Mouse (Mus musculus): Measurements from ENCODE around the gene Zbtb46. TPM values are rescaled to one million over a fixed set of nuclear protein-coding genes. Genes with fewer than 3 reads are reported as not detected.

The Zbtb46 gene
- polyA plus RNA-seq, 1 experiment from 2014 or later: 15.6 TPM

DNA sequence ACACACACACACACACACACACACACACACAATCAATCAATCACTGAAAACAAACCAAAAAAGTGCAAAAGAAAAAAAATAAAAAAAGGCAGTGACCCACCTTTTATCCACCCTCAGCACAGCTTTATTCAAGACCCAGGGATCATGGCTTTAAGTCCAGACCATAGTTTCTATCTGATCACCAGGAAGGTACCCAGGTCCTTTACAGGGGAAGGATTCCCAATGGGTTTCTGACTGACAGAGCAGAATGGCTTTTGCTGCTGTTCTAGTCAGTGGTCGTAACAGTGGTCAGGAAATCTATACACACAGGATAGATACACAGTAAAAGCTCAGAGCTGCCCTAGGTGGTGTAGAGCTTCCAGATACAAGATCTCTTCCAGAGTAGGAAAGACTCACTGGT, 26.5 kb upstream of the Zbtb46 start:
- no peak for ATAC-seq (replicated peaks; ENCODE audit: low FRiP score, low read depth)
- Histone ChIP-seq H3K27me3 (ENCODE audit: insufficient read depth, low read length) (no peaks in the 10 kb centered on the region), H3K36me3 (ENCODE audit: insufficient read depth, low read length) (no peaks in the 10 kb centered on the region), H3K27ac (peak overlapping the region; percentile 92), H3K4me3 (replicated peaks; ENCODE audit: low read depth, low read length) (no peak overlapping the region), H3K9me3 (replicated peaks; ENCODE audit: low read length) (no peaks in the 10 kb centered on the region), H3K9ac (ENCODE audit: low read depth, low read length) (no peak overlapping the region), H3K4me1 (replicated peaks; ENCODE audit: insufficient read depth, low read length) (peaks cover 30% of the 10 kb centered on the region), H3K4me2 (ENCODE audit: low read length) (no peak overlapping the region)
- peak; percentile 79 for DNase-seq (ENCODE audit: low spot score)
- TF ChIP-seq CTCF (IDR thresholded peaks at IDR 0.05; ENCODE audit: low read depth): no peak
- WGBS: 0% methylated on average over 1 of the region's 1 CpGs

- no peak for DNase-seq (ENCODE audit: low spot score)
- Histone ChIP-seq H3K27ac (no peak overlapping the region; the same call in 1 of the 2 replicates), H3K4me3 (replicated peaks; ENCODE audit: low read depth, low read length) (no peak overlapping the region), H3K36me3 (ENCODE audit: insufficient read depth, low read length) (no peaks in the 10 kb centered on the region), H3K4me1 (replicated peaks; ENCODE audit: insufficient read depth, low read length) (peaks cover 30% of the 10 kb centered on the region), H3K27me3 (ENCODE audit: insufficient read depth, low read length) (no peaks in the 10 kb centered on the region), H3K9me3 (replicated peaks; ENCODE audit: low read length) (no peaks in the 10 kb centered on the region), H3K9ac (ENCODE audit: low read depth, low read length) (no peak overlapping the region), H3K4me2 (ENCODE audit: low read length) (no peak overlapping the region)
- TF ChIP-seq CTCF (IDR thresholded peaks at IDR 0.05; ENCODE audit: low read depth): no peak
- WGBS: 70% methylated on average over 6 of the region's 6 CpGs
- ATAC-seq (replicated peaks; ENCODE audit: low FRiP score, low read depth): no peak
Measured at GRCm38 (mm10) chr2:181484456-181485233, 25.4 kb upstream of the Zbtb46 start.

- Histone ChIP-seq H3K4me1 (replicated peaks; ENCODE audit: insufficient read depth, low read length) (peaks cover 30% of the 10 kb centered on the region), H3K9me3 (replicated peaks; ENCODE audit: low read length) (no peaks in the 10 kb centered on the region), H3K27ac (peak overlapping the region; percentile 51), H3K36me3 (ENCODE audit: insufficient read depth, low read length) (no peaks in the 10 kb centered on the region), H3K4me2 (ENCODE audit: low read length) (peak overlapping the region; percentile 13; the same call in 1 of the 2 replicates), H3K27me3 (ENCODE audit: insufficient read depth, low read length) (no peaks in the 10 kb centered on the region), H3K9ac (ENCODE audit: low read depth, low read length) (no peak overlapping the region), H3K4me3 (replicated peaks; ENCODE audit: low read depth, low read length) (no peak overlapping the region)
- DNase-seq (ENCODE audit: low spot score): peak; percentile 88
- peak; percentile 60 for TF ChIP-seq CTCF (IDR thresholded peaks at IDR 0.05; ENCODE audit: low read depth)
- WGBS: 24% methylated on average over 7 of the region's 7 CpGs
- no peak for ATAC-seq (replicated peaks; ENCODE audit: low FRiP score, low read depth)
Measured at GRCm38 (mm10) chr2:181483562-181484318, 24.5 kb upstream of the Zbtb46 start.

DNA sequence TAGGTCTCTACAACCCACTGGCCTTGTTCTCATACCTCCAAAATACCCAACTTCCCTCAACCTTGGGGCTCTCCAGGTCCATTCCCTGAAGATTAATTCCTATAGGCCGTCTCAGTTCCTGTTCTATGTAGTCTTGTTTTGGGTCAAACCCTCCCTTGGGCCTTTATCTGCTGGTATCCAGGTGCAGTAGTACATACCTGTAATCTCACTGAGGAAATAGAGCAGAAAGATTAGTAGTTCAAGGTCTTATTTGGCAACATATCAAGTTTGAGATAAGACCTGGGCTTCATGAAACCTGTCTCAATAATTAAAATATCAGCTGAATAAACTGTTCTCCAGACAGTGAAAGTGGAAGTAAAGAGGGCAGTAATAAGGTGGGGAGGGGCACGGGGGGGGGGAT, 23.9 kb upstream of the Zbtb46 start:
- peaks cover 26% of the 10 kb centered on the region for H3K4me1 ChIP-seq (replicated peaks; ENCODE audit: insufficient read depth, low read length)
- no peaks in the 10 kb centered on the region for H3K27me3 ChIP-seq (ENCODE audit: insufficient read depth, low read length)
- no peak for TF ChIP-seq CTCF (IDR thresholded peaks at IDR 0.05; ENCODE audit: low read depth)
- no peaks in the 10 kb centered on the region for H3K36me3 ChIP-seq (ENCODE audit: insufficient read depth, low read length)
- no peaks in the 10 kb centered on the region for H3K9me3 ChIP-seq (replicated peaks; ENCODE audit: low read length)
- H3K4me2 ChIP-seq (ENCODE audit: low read length): peak overlapping the region; percentile 13; the same call in 1 of the 2 replicates
- no peak overlapping the region for H3K4me3 ChIP-seq (replicated peaks; ENCODE audit: low read depth, low read length)
- 51% methylated on average over 2 of the region's 2 CpGs for WGBS
- H3K27ac ChIP-seq: peak overlapping the region; percentile 51
- H3K9ac ChIP-seq (ENCODE audit: low read depth, low read length): no peak overlapping the region
- DNase-seq (ENCODE audit: low spot score) (no peak), ATAC-seq (replicated peaks; ENCODE audit: low FRiP score, low read depth) (no peak)

GRCm38 (mm10) chr2:181472256-181472827, 13.1 kb upstream of the Zbtb46 start:
- WGBS: 55% methylated on average over 1 of the region's 1 CpGs

DNA sequence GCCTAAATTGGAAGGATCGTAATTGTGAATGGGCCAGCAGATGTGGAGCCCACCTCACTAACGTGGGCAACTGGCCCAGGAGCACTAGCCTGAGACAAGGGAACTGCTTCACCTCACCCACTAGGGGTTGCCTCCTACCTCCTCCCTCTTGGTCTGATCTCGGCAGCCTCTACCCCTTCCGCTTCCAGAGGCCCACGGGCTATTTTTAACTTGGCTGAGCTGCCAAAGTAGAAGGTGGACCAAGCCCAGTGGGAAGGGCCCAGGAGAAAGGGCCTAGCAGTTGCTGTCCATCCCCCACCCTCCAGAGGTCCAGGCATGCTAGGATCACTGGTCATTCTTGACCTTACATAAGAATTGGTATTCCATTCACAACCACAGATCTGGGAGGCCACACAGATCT, 12.0 kb upstream of the Zbtb46 start:
- H3K4me1 ChIP-seq (replicated peaks; ENCODE audit: insufficient read depth, low read length): peaks cover 4% of the 10 kb centered on the region; the same call in 1 of the 2 replicates
- ATAC-seq (replicated peaks; ENCODE audit: low FRiP score, low read depth) (no peak), DNase-seq (ENCODE audit: low spot score) (peak; percentile 54)
- no peak overlapping the region for H3K4me3 ChIP-seq (replicated peaks; ENCODE audit: low read depth, low read length)
- peak; percentile 13; the same call in 1 of the 2 replicates for TF ChIP-seq CTCF (IDR thresholded peaks at IDR 0.05; ENCODE audit: low read depth)
- H3K4me2 ChIP-seq (ENCODE audit: low read length): no peak overlapping the region
- H3K27ac ChIP-seq: peak overlapping the region; percentile 68
- no peaks in the 10 kb centered on the region for H3K27me3 ChIP-seq (ENCODE audit: insufficient read depth, low read length)
- 38% methylated on average over 5 of the region's 5 CpGs for WGBS
- no peaks in the 10 kb centered on the region for H3K9me3 ChIP-seq (replicated peaks; ENCODE audit: low read length)
- H3K9ac ChIP-seq (ENCODE audit: low read depth, low read length): no peak overlapping the region
- H3K36me3 ChIP-seq (ENCODE audit: insufficient read depth, low read length): no peaks in the 10 kb centered on the region

More at GRCm38 (mm10) chr2:181472256-181472827, 13.1 kb upstream of the Zbtb46 start:
- no peak for TF ChIP-seq CTCF (IDR thresholded peaks at IDR 0.05; ENCODE audit: low read depth)
- H3K4me3 ChIP-seq (replicated peaks; ENCODE audit: low read depth, low read length): no peak overlapping the region
- peaks cover 4% of the 10 kb centered on the region; the same call in 1 of the 2 replicates for H3K4me1 ChIP-seq (replicated peaks; ENCODE audit: insufficient read depth, low read length)
- DNase-seq (ENCODE audit: low spot score) (no peak), ATAC-seq (replicated peaks; ENCODE audit: low FRiP score, low read depth) (no peak; the same call in 1 of the 2 replicates)
- H3K4me2 ChIP-seq (ENCODE audit: low read length): no peak overlapping the region
- no peak overlapping the region for H3K9ac ChIP-seq (ENCODE audit: low read depth, low read length)
- no peaks in the 10 kb centered on the region for H3K9me3 ChIP-seq (replicated peaks; ENCODE audit: low read length)
- peak overlapping the region; percentile 68 for H3K27ac ChIP-seq
- no peaks in the 10 kb centered on the region for H3K27me3 ChIP-seq (ENCODE audit: insufficient read depth, low read length)
- no peaks in the 10 kb centered on the region for H3K36me3 ChIP-seq (ENCODE audit: insufficient read depth, low read length)
